Mouse (Mus musculus): Measurements from ENCODE around the gene Zfp600. TPM values are rescaled to one million over a fixed set of nuclear protein-coding genes. Genes with fewer than 3 reads are reported as not detected.

Zfp600 gene
- polyA plus RNA-seq (2017; shearing (Covaris generic)), result not detected

DNA sequence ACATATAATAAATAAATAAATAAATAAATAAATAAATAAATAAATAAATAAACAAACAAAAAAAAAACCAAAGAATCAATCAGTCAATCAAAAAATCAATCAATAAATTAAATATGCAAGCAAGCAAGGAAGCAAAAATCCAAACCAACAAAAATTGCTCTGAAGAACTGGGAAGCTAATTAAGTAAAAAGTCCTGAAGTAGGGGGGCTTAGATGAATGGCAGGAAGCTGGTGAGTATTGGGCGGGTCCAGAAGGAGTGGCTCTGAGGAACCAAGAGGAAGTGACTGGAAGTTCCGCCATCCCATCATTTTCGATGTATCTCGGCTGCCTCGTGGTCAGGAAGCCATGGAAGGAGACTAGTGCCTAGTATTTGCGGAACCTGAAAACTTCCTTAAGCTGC is at the start of gene Zfp600:
Gene Zfp600, plus strand, starts transcription at position 301 of the 400 bp plus-strand sequence.

Other genes starting within 250 kb of the Zfp600 start
- gene Zfp987, start 59.5 kb upstream of the Zfp600 start, polyA plus RNA-seq (2017; shearing (Covaris generic)), result 1.2 TPM

All from effector memory CD4-positive, alpha-beta T cell, adult 7 months (primary cell).